Mouse (Mus musculus): Measurements from ENCODE around the gene Tlcd2. TPM values are rescaled to one million over a fixed set of nuclear protein-coding genes. Genes with fewer than 3 reads are reported as not detected.

Tlcd2 gene
- 1 to 10 TPM; 2.4 to 4.9 TPM for total RNA-seq (2021)
- long read RNA-seq, experiment 1, partial matches to known transcripts, result 2 of 3 reads
- long read RNA-seq, experiment 1, other reads (novel, unspliced or antisense), result 1 of 3 reads
- long read RNA-seq, experiment 2, partial matches to known transcripts, result 1 of 2 reads
- long read RNA-seq, experiment 2, other reads (novel, unspliced or antisense), result 1 of 2 reads

DNA sequence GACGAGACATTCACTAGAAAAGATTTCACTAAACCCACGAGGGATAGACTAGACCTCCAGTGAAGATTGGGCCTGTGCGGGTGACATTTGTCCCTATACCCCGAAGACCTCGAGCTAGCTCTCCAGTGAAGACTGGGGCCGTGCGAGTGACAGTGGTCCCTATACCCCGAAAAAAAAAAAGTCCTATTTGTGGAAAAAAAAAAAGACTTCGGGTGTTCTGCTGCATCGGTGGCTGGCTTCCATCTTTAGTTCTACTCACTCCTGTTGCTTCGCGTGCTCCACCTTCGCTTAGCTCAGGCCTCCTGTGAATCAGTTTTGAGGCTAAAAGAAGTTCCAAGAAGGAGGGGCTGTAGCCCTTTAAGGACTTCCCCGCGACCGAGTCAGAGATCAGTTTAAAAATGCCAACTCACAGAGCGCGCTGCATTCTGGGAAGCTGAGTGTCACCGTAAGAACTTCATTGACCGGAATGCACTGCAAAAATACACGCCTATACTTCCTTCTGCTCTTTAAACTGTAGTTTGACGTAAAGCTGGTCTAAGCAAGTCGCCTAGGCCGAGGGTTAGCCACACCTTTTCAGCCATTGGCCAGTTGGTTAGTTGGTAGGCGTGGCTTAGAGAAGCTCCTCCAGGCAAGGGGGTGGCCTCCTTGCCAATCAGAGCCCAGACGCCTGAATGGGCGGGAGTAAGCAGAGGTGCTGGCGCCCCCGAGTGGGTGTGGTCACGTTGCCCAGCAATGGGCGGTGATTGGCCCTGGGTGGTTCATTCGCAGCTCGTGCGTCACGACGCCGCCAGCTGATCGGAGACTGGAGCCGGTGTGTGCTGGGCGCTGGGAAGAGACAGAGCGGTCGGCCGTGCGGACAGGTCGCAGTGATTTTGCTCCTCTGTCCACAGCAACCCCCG lies at the start of gene Tlcd2:
TSS of gene Tlcd2 (plus strand) at position 872 of the 899 bp plus-strand sequence.
- DNase-seq, result peak; percentile 99 to 100

- DNase-seq, result peak in 1 of 2 experiments; percentile 59
Measured at GRCm38 (mm10) chr11:75415096-75415495, 46.4 kb upstream of the Tlcd2 start.

GRCm38 (mm10) chr11:75415994-75416393 lies 45.5 kb upstream of the Tlcd2 start:
- no peak for DNase-seq

DNA sequence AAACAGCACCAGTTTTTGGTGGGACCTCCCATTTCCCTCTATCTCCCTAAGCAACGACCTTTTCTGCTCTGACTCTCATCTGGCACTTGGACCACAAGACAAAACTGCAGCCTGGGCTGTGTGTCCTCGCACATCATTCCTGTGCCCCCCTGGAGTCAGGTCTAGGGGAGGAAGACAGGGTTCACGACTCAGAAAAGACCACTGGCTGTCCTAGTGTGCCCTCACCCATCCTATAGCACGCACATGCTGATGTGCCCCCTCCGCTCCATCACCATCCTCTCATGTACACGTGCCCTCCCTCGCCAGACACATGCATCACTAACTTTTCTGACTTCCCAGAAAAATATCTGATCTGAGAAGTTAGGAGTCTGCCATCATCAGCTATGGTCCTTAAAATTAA lies 41.5 kb upstream of the Tlcd2 start:
- no peak for DNase-seq

DNA sequence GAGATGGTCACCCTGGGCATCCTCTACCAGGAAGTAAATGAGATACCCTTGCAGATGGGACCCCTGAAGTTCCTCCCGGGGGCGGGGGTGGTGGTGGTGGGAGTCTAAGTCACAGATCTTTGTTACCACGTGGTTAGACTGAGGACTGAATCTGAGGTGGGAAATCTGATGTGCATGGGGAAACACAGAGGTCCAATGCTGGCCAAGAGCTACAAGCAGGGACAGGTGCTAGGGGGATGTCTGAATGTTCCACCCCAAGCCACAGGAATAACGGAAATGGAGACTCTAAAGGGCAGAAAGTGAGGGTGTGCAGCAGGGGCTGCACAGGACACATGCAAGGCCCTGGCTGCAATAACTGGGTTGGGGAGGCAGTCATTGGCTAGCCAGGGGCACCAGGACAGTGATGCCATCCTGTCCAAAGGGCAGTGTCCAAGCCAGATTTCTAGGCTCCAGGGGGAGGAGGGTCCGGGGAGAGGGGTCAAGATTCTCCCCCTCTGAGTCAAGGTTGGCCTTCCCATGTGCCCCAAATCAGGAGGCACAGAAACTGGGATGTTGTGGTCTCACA lies 40.6 kb upstream of the Tlcd2 start:
- DNase-seq, result no peak

DNA sequence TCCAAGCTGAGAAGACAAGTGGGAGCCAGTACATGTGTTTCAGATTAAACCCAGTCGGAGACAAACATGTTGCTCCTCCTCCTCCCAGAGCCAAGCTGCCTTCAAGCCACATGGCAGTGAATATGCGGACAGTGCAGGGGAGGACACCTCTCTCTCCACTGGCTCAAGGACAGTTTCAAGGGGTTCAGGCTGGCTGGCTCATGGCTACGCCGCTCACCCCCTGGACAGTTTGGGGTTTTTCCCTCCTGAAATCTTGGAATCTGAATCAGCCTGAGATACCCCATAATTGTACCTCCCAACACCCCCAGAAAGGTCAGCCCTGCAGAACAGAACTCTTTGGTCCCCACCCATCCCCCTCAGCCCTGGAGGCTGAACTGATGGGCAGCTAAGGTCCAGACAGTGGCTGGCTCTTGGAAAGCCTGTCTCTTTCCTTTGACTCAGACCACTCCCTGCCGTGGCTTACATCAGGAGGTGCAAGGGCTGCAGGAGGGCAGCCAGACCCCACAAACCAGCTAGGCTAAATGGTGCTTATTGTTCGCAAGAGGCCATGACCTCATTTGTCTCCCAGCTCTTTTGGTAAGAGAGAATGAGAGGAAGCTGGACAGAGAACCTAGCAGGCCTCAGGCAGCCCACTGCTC lies 40.0 kb upstream of the Tlcd2 start:
- DNase-seq, result peak in 1 of 2 experiments; percentile 22

DNA sequence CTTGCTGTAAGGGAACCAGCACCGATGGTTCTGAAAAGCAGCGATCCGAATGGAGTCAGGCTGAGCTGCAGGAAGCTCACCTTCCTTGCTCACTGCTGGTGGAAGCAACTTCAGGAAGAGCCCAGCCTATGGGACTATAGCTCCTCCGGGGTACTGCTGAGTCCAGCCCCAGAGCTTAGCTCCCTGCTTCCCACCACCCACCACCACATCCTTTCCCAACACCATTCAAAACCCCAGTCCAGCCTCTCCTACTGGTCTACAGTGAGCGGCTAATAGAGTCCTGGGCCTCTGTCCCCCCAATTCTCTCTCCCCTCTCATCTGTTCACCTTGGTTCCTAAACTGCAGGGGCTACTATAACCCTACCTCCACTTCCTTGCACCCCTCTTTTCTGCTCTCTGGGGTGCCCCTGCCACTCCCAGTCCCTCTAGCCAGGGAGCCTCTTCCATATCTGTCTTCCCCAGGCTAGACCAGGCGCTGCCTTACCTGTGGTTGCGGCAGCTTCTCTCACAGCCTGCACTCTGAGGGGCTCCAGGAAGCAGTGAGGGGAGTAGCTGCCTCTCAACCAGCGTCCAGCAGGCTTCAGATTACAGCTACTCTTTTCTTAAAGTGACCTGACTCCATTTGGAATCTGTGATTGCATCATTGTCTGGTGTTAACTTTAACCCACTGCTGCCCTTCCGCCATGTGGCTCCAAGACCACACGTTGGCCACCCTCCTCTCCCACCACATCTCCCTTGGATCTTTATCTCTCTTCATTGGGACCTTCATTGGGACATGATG lies 39.3 kb upstream of the Tlcd2 start, which contains the start of gene Serpinf1:
TSS of gene Serpinf1 (minus strand) at position 689 of the 780 bp plus-strand sequence.
- no peak for DNase-seq

GRCm38 (mm10) chr11:75423091-75423490 lies 38.4 kb upstream of the Tlcd2 start:
- no peak for DNase-seq

GRCm38 (mm10) chr11:75424033-75424432 lies 37.5 kb upstream of the Tlcd2 start:
- DNase-seq, result no peak

DNA sequence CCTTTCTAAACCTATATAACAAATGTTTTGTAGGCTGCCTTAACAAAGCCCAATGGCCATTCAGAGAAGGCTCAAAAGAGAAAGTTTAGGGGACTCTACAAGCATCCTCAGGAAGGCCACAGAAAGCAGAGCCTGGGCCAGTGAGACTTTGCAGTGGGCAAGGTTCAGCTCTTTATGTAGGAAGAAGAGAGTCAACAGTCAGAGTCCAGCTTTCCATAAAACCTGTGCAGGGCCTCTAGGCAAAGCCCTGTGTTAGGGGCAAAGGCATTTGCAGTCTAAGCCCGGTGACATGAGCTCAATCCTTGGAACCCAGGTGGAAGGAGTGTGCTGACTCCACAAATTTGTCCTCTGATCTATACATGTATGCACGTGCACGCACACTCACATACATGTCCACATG lies 37.1 kb upstream of the Tlcd2 start:
- no peak for DNase-seq

- peak in 1 of 2 experiments; percentile 46 for DNase-seq
Measured at GRCm38 (mm10) chr11:75429019-75429705, 32.4 kb upstream of the Tlcd2 start.

DNA sequence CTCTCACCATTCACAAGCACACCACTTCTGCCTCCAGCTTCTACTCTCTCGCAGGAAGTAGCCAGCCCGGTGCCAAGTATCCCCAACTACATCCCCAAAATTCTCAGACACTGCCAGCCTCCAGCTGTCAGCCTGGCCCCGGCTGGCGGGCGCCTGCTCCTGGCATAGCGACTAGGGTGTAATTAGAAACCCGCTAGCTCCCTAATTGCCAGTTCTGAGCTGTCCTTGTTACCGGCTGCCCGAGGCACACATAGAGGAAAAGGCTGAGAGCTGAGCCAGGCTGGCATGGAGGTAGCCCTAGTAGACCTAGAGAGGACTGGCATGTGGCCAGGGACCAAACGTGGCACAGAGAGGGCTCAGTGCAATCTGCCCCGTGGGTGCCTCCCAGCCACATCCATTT lies 30.2 kb upstream of the Tlcd2 start:
- peak in 1 of 2 experiments; percentile 26 for DNase-seq

DNA sequence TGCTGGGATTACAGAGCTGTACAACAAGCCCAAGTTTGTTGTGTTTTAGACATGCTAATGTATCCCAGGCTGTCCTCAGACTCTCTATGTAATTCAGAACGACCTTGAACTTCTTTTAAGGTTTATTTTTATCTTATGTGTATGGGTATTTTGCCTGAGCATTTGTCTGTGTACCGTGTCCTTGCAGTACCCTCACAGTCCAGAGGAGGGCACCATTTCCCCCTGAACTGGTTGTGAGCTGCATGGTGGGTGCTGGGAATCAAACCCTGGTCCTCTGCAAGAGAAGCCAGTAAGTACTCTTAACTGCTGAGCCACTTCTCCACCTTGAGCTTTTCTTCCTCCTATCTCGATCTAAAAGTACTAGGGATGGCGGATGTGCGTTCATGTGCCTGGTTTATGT lies 27.4 kb upstream of the Tlcd2 start:
- no peak for DNase-seq

GRCm38 (mm10) chr11:75438194-75438593 lies 23.3 kb upstream of the Tlcd2 start:
- DNase-seq, result no peak

DNA sequence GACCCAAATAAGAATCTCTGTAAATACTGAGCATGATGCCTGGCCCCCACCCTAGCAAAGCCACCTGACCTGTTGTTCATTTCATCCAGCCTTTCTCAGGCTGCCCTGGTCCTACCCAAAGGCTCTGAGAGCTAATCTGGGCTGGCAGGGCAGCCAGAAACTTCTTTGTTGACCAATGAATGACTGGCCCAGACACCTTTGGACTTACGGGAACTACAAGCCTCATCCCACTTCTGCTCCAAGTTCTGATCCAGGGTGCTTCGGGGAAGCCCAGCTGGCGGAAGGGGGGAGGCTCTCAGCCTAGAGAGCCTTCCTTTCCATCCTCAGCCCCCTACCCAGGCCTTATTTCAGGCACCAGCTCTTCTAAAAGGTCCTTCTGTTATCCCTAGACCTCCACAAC lies 22.7 kb upstream of the Tlcd2 start:
- DNase-seq, result no peak

DNA sequence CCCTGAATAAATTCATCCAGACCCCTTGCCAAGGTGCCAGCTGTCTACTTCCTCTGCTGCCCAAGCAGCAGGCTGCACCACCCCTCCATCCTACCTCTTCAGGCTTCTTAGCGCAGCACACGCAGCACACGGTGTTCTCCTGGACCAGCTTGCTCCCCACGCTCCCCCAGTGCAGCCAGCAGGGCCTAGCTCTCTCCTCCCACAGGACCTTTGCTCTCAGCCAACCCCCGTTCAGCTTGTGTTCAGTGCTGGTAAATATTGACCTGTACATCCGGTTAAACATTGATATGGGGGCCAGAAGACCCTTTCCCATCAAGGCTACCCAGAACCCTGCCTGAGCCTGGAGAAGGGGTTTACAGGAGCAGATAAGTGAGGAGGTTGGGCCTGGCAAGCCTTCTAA lies 22.2 kb upstream of the Tlcd2 start, which contains the start of gene Serpinf2:
TSS of gene Serpinf2 (minus strand) at position 229 of the 400 bp plus-strand sequence.
- DNase-seq, result no peak

- no peak for DNase-seq
Measured at GRCm38 (mm10) chr11:75439951-75440350, 21.6 kb upstream of the Tlcd2 start.

DNA sequence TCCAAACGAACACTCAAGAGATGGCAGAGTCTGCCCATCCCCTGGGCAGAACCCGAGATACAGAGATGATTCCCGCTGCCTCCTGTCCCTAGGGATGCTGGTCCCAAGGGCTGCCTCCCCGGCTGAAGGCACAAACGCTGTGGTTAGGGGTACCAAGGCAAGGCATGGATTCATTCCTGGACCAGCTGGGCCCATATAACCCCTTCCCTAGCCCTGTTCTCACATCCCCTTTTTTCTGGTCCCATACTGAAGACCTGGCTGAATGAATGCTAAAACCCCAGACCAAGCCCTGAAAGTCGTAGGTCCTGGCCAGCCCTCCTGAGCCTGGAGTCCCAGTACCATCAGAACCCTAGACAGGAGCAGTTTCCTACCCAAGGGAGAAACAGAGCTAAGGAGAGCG lies 20.5 kb upstream of the Tlcd2 start:
- no peak for DNase-seq

DNA sequence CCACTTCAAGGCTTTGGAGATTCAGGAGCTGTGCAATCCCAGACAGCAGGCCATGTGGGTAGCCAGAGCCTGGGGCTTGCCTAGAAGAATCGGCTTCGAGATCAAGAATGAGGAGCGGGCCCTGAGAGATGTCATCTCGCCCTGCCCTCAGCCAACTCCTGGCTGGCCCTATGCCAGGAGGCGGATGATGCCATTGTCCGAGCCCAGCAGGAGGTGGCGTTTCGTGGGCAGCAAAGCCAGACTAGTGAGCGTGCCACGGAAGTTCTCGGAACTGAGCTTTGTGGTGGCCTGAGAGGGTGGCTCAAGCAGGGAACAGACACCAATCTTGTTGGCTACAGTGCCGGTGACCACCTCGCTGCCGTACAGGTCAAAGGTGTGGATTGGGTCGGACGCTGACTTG lies 19.9 kb upstream of the Tlcd2 start:
- no peak for DNase-seq

DNA sequence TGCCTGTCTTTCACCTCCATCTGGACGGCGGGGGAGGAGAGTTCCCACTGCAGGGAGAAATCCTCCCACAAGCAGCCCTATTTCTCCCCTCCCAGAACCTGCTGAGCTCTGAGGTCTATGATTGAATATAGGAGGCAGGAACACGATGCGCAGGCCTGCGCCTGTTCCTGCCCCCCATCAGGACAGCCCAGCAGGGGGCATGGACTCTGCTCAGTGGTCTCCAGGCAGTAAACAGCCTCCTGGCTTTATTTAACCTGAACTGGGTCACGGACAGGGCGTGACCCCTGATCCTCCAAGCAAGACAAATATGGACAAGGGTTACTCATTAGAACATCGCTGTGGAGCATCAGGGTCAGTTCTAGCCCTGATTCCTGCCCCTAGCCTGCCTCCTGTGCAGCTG lies 17.8 kb upstream of the Tlcd2 start:
- no peak for DNase-seq

GRCm38 (mm10) chr11:75448575-75448974 lies 12.9 kb upstream of the Tlcd2 start:
- DNase-seq, result no peak
